Mouse (Mus musculus): ENCODE results near the gene Avil.

DNA sequence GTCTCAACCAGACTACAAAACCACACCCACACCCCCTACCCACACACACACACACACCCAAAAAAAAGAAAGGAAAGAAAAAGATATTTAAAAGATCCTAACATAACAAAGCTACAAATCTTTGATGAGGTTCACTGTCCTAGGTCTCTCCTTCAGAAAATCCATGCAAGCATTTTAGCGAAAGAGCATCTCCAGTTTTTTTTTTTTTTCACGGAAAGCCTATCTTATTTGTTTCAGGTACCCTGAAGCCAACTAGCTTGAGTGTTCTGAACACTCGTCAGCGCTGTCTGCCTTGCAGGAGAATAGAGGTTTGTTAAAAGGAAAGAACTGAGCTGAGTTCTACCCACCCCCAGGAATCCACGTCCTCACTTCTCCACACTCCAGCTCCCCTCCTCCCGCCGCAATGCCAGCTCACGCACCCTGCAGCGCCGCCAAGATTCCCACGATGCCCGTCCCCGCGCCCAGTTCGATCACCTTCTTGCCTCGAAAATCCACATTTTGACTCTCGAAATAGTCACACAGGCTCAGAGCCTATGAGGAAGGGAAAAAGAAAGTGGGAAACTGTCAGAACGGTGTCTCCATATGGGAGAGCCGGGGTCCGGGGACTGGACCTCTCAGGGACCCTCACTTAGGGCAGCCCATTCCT, 40.2 kb downstream of the Avil start:
- TF ChIP-seq POLR2A (IDR thresholded peaks at IDR 0.05; ENCODE audit: low read depth, low read length) (no peak), CTCF (IDR thresholded peaks at IDR 0.05; ENCODE audit: extremely low read depth, insufficient read depth, insufficient read length, insufficient replicate concordance) (no peak)
